Mouse (Mus musculus): ENCODE measurements around the gene Med13l.
A peak's percentile ranks its signal among the peaks of the same experiment; 100 is the strongest.

The Med13l gene

DNA sequence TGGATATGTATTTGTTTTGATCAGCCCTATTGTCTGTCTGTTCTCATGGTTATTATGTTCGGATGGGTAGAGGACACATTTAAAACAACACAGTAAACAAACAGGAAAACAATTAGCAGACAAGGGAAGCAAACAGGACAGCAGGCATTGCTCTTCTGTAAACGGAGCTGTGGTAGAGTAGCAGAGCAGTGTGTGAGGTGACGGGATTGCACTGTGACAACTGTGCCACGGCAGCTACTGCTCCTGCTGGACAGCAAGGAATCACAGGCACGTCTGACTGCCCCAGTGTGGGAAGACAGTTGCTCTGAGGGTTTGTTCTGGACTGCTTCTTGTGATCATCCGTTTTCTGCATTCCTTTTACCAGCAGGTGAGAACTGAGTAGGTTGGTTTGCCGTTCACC, 94.9 kb downstream of the Med13l start:
- DNase-seq (ENCODE audit: low read depth, low spot score): no peak

- no peak for DNase-seq (ENCODE audit: low read depth, low spot score)
These were observed 95.5 kb downstream of the Med13l start for GRCm38 (mm10) chr5:118655966-118656365.

GRCm38 (mm10) chr5:118658256-118658837, 97.9 kb downstream of the Med13l start:
- no peak for DNase-seq (ENCODE audit: low read depth, low spot score)

DNA sequence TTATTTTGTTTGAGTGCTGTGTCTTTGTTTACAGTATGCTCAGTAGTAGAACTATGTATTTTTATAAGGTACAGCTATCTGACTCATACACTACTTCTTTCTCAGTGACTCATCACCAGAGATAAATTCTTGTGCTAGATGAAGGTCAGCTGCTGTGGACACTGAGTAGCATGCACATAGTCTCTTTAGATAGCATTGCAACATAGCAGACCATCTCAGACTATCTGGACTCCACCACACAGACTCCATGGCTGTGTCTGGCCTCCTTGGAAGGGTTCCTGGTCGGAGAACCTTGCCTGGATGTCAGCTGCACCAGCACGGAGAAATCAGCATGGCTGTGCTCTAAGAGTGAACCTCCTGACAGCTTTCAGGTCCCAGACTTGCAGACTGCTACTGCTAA, 99.2 kb downstream of the Med13l start:
- no peak for DNase-seq (ENCODE audit: low read depth, low spot score)

- no peak for DNase-seq (ENCODE audit: low read depth, low spot score)
These were observed 101.3 kb downstream of the Med13l start for GRCm38 (mm10) chr5:118661751-118662150.

DNA sequence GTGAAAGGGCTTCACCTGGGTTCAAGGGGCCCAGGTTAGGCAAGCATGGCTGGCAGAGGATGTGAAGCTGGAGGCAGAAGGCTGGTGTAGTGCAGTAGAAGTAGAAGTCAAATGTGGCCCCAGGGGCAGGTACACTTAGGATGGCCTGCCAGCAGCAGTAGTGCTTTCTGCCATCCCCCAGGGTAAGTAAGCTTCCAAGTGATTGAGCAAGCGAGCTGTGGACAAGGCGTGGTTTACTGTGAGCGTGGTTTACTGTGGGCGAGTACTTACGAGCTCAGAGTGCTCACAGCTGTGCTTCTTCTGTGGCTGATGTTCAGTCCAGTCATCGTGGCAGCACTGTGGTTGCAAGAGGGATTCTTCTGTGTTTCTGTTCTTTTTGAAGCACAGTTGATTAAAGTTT, 103.5 kb downstream of the Med13l start:
- peak; percentile 59 for DNase-seq (ENCODE audit: low read depth, low spot score)

DNA sequence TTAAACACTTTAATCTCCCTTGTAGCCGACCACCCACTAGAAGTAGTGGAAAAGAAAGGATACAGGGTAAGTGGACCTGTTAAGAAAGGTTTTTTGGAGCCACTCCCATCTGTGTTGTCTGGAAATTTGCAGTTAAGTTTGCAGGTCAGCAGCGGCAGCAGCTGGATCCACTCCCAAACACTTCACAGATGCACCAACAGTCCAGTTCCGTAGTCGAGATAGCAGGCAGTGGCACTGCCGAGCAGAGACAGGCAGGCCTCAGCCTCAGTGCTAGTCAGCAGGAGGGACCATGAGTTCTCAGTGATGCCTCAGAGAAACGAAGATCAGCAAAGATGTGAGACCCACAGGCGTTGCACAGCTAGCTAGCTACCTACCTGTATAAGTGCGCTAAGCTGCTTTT, 104.5 kb downstream of the Med13l start:
- DNase-seq (ENCODE audit: low read depth, low spot score): no peak

- DNase-seq (ENCODE audit: low read depth, low spot score): no peak
These were observed 106.1 kb downstream of the Med13l start for GRCm38 (mm10) chr5:118666437-118667207.

- DNase-seq (ENCODE audit: low read depth, low spot score): no peak
These were observed 107.4 kb downstream of the Med13l start for GRCm38 (mm10) chr5:118667863-118668262.

- DNase-seq (ENCODE audit: low read depth, low spot score): no peak
These were observed 108.5 kb downstream of the Med13l start for GRCm38 (mm10) chr5:118668931-118669330.

GRCm38 (mm10) chr5:118672111-118672510, 111.6 kb downstream of the Med13l start:
- DNase-seq (ENCODE audit: low read depth, low spot score): peak; percentile 81

- peak; percentile 51 for DNase-seq (ENCODE audit: low read depth, low spot score)
These were observed 113.4 kb downstream of the Med13l start for GRCm38 (mm10) chr5:118673859-118674258.

GRCm38 (mm10) chr5:118674321-118674720, 113.8 kb downstream of the Med13l start:
- peak; percentile 48 for DNase-seq (ENCODE audit: low read depth, low spot score)

DNA sequence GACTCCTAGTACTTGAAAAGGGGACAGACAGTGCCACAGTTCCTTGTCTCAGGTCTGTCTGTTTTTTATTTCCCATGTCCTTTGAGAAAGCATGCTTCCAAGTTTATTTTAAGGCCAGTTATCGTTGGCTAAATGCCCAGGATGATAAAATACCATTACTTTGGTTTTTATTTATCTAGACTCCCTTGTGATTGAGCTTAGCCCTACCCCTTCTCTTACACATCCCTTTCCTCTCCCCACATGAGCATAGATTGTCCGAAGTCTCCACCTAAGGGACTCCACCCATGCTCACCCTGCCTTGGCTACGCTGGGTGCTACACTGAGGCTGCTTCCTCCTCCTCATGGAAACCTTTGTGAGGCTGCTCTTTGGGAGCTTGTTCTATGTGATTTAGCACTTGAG, 115.2 kb downstream of the Med13l start:
- DNase-seq (ENCODE audit: low read depth, low spot score): no peak

GRCm38 (mm10) chr5:118676151-118676918, 115.9 kb downstream of the Med13l start:
- peak; percentile 56 for DNase-seq (ENCODE audit: low read depth, low spot score)

DNA sequence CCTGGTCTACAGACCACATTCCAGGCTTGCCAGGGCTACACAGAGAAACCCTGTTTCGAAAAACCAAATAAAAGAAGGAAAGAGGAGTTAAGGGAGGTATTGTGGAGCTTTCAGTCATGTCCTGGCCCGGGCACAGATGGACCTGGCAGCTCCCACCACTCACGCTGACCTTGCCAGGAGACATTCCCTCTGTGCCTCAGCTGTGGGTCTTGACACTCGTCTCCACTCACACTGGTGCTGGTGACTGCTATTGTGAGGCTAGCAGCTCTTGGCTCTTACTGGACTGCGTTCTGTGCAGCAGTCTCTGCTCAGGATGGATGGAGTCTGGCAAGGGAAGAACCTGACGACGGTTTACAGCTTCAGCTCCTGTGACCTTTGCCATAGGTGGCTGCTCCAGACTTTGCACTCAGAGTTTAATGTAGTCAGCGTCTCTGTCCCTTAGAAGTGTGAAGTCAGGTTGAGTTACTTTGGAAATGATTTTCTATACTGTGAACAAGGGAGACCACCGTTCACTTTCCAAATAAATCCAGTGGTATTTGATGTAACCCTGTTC, 118.9 kb downstream of the Med13l start:
- DNase-seq (ENCODE audit: low read depth, low spot score): no peak

GRCm38 (mm10) chr5:118680853-118681252, 120.4 kb downstream of the Med13l start:
- DNase-seq (ENCODE audit: low read depth, low spot score): no peak

DNA sequence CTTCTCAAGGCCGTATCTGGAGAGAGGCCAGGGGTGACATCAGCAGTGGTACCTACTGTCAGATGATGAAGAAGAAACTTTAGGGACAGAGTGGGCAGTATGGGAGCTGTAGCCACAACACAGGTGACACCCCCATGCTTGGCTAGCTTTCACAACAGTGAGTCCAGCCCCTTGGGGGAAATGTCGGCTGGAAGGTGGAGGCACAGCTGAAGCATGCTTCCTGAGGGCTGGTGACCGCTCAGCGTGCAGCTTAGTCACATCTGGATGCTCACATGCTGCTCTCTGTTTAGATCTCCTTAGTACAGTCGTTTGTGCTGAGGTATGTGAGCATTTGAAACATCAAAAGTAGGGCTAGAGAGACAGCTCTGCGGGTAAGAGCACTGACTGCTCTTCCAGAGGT, 121.5 kb downstream of the Med13l start:
- no peak for DNase-seq (ENCODE audit: low read depth, low spot score)

- DNase-seq (ENCODE audit: low read depth, low spot score): no peak
These were observed 124.7 kb downstream of the Med13l start for GRCm38 (mm10) chr5:118685145-118685544.

- no peak for DNase-seq (ENCODE audit: low read depth, low spot score)
These were observed 125.5 kb downstream of the Med13l start for GRCm38 (mm10) chr5:118686021-118686420.

DNA sequence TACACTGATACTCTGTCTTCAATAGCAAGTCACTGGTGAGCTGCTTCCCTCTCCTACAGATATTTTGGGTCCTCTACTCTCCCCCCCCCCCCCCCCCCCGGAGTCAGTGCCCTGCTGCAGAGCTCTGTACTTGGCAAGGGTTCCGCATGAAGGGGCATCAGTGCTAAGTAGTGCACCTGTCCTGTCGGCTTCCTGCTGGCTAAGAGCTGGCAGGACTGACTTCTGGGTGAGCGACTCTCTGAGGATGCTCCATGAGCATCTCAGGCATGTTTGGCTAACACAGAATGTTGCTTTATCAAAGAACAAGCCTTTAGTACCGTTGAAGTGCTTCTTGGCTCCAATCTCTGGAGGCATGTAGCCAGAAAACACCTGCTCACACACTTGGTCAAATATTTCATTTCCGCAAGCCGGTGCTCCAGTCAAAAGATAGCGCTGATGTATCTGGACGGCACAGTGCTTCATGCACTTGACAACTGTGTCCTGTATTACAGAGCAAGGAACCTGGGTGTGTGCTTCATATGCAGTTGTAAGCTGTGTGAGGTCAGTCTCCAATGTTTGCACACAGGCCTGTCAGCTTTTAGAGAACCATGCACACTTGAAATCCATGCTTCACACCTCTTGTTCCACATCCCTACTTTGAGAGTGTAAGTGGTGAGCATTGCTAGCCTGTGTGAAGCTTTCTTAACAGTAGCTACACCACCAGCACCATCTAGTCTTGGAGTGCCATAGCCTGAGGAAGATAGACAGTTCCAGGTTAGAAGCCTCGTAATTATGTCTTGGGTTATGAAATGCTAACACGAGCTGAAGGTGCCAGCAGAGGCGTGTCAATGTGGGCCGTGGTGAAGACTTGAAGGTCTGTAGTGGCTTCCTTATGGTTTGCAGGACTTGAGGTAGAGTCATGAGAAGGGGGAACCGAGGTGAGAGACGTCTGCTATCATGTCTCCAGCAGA, 128.7 kb downstream of the Med13l start:
- peak; percentile 91 for DNase-seq (ENCODE audit: low read depth, low spot score)
